Mouse (Mus musculus) hindbrain, embryonic 11.5 days (tissue): ENCODE measurements around the gene Arhgef16. TPM values are rescaled to one million over a fixed set of nuclear protein-coding genes. Genes with fewer than 3 reads are reported as not detected.

Experiments
- ATAC-seq: fragments of 200-750 bp; cut with Nextera tagmentation; 2 replicates; pipeline ENCODE4 v1.8.0; 2017; ENCODE audit warnings: mild to moderate bottlenecking, moderate TSS enrichment, moderate library complexity; ENCODE audit not compliant: low FRiP score
- DNase-seq: peaks from one replicate; pipeline ENCODE4 v3.0.0-alpha.2; 2015; ENCODE audit warnings: low spot score
- H3K27ac ChIP-seq: fragments of 300-500 bp; sonication (generic); 2 replicates; pipeline ENCODE4 v1.5.1; 2014; ENCODE audit warnings: mild to moderate bottlenecking, low read depth, low read length
- H3K27me3 ChIP-seq: fragments of 300-500 bp; sonication (generic); 2 replicates; pipeline ENCODE4 v1.6.1; 2014; ENCODE audit warnings: mild to moderate bottlenecking, low read length, moderate library complexity, mixed read lengths; ENCODE audit not compliant: control insufficient read depth, insufficient read depth
- H3K36me3 ChIP-seq: fragments of 300-500 bp; sonication (generic); 2 replicates; pipeline ENCODE4 v1.6.1; 2014; ENCODE audit warnings: mild to moderate bottlenecking, low read length, moderate library complexity, mixed read lengths; ENCODE audit not compliant: control insufficient read depth, insufficient read depth
- H3K4me1 ChIP-seq: fragments of 300-500 bp; sonication (generic); replicated peaks from 2 replicates; pipeline ENCODE4 v1.6.1; 2014; ENCODE audit warnings: low read length, mixed read lengths; ENCODE audit not compliant: control insufficient read depth, insufficient read depth
- H3K4me2 ChIP-seq: fragments of 300-500 bp; sonication (generic); replicated peaks from 2 replicates; pipeline ENCODE4 v1.6.1; 2014; ENCODE audit warnings: mild to moderate bottlenecking, low read depth, low read length
- H3K4me3 ChIP-seq: fragments of 300-500 bp; sonication (generic); 2 replicates; pipeline ENCODE4 v1.5.1; 2014; ENCODE audit warnings: low read depth, low read length
- H3K9ac ChIP-seq: fragments of 300-500 bp; sonication (generic); 2 replicates; pipeline ENCODE4 v1.6.1; 2014; ENCODE audit warnings: low read depth, low read length
- H3K9me3 ChIP-seq: fragments of 300-500 bp; sonication (generic); 2 replicates; pipeline ENCODE4 v1.6.1; 2016; ENCODE audit warnings: low read length; ENCODE audit not compliant: control insufficient read depth
- WGBS: fragments of 180-500 bp; shearing (Covaris S2); extraction: QIAGEN DNeasy Blood & Tissue Kit; methylation state at CpG from one replicate; pipeline ENCODE4 v1.1.7; 2014; 5-methylcytosine and 5-hydroxymethylcytosine counted together
- polyA plus RNA-seq: library from polyadenylated mRNA; unstranded; fragments of >200 nt; fragmentation: Nextera tagmentation; extraction: Ambion mirVana; gene quantifications from 2 replicates; pipeline ENCODE4 v1.2.1, GENCODE M21; 2014

Gene Arhgef16
- polyA plus RNA-seq, 1 experiment from 2014 or later, result 2.5 TPM

- no peaks in the 10 kb centered on the region for H3K4me1 ChIP-seq
- H3K27me3 ChIP-seq, result no peaks in the 10 kb centered on the region
- H3K4me3 ChIP-seq, result no peak overlapping the region
- no peak overlapping the region for H3K4me2 ChIP-seq
- DNase-seq, result no peak
- no peaks in the 10 kb centered on the region for H3K9me3 ChIP-seq
- H3K27ac ChIP-seq, result no peak overlapping the region
- no peak for ATAC-seq
- H3K9ac ChIP-seq, result no peak overlapping the region
- WGBS, result 84% methylated on average over 6 of the region's 6 CpGs
- H3K36me3 ChIP-seq, result no peaks in the 10 kb centered on the region
These were observed 34.0 kb downstream of the Arhgef16 start for GRCm38 (mm10) chr4:154267511-154267910.

- ATAC-seq (no peak), DNase-seq (no peak)
- H3K4me2 ChIP-seq, result no peak overlapping the region
- no peaks in the 10 kb centered on the region for H3K4me1 ChIP-seq
- no peaks in the 10 kb centered on the region for H3K27me3 ChIP-seq
- no peak overlapping the region for H3K9ac ChIP-seq
- no peaks in the 10 kb centered on the region for H3K36me3 ChIP-seq
- 56% methylated on average over 4 of the region's 4 CpGs for WGBS
- no peak overlapping the region for H3K27ac ChIP-seq
- H3K9me3 ChIP-seq, result no peaks in the 10 kb centered on the region
- no peak overlapping the region for H3K4me3 ChIP-seq
These were observed 39.4 kb downstream of the Arhgef16 start for GRCm38 (mm10) chr4:154262071-154262470.

GRCm38 (mm10) chr4:154260755-154261154, 40.7 kb downstream of the Arhgef16 start:
- Histone ChIP-seq H3K4me3 (no peak overlapping the region), H3K27me3 (no peaks in the 10 kb centered on the region), H3K36me3 (no peaks in the 10 kb centered on the region), H3K4me1 (no peaks in the 10 kb centered on the region), H3K9ac (no peak overlapping the region), H3K9me3 (no peaks in the 10 kb centered on the region), H3K4me2 (no peak overlapping the region), H3K27ac (no peak overlapping the region)
- 81% methylated on average over 5 of the region's 5 CpGs for WGBS
- no peak for DNase-seq
- ATAC-seq, result no peak

- no peaks in the 10 kb centered on the region for H3K27me3 ChIP-seq
- H3K27ac ChIP-seq, result no peak overlapping the region
- H3K4me1 ChIP-seq, result peaks cover 3% of the 10 kb centered on the region; the same call in 1 of the 2 replicates
- no peaks in the 10 kb centered on the region for H3K36me3 ChIP-seq
- no peaks in the 10 kb centered on the region for H3K9me3 ChIP-seq
- H3K9ac ChIP-seq, result no peak overlapping the region
- ATAC-seq (no peak), DNase-seq (no peak)
- 93% methylated on average over 20 of the region's 20 CpGs for WGBS
- H3K4me3 ChIP-seq, result no peak overlapping the region
- H3K4me2 ChIP-seq, result no peak overlapping the region
These were observed 48.8 kb downstream of the Arhgef16 start for GRCm38 (mm10) chr4:154252537-154253255.

- no peaks in the 10 kb centered on the region for H3K27me3 ChIP-seq
- WGBS, result 68% methylated on average over 8 of the region's 8 CpGs
- H3K4me3 ChIP-seq, result no peak overlapping the region
- peaks cover 5% of the 10 kb centered on the region; the same call in 1 of the 2 replicates for H3K4me1 ChIP-seq
- H3K36me3 ChIP-seq, result no peaks in the 10 kb centered on the region
- no peak for DNase-seq
- no peaks in the 10 kb centered on the region for H3K9me3 ChIP-seq
- no peak for ATAC-seq
- H3K9ac ChIP-seq, result no peak overlapping the region
- H3K4me2 ChIP-seq, result no peak overlapping the region
- no peak overlapping the region for H3K27ac ChIP-seq
These were observed 52.2 kb downstream of the Arhgef16 start for GRCm38 (mm10) chr4:154249316-154249715.

GRCm38 (mm10) chr4:154248092-154248805, 53.2 kb downstream of the Arhgef16 start:
- whole genome bisulfite sequencing, result 66% methylated on average over 21 of the region's 21 CpGs
- DNase-seq (no peak), ATAC-seq (no peak)
- no peaks in the 10 kb centered on the region for H3K9me3 ChIP-seq
- no peak overlapping the region for H3K27ac ChIP-seq
- H3K4me2 ChIP-seq, result no peak overlapping the region
- H3K36me3 ChIP-seq, result no peaks in the 10 kb centered on the region
- no peak overlapping the region for H3K9ac ChIP-seq
- no peaks in the 10 kb centered on the region for H3K27me3 ChIP-seq
- no peak overlapping the region for H3K4me3 ChIP-seq
- H3K4me1 ChIP-seq, result peaks cover 5% of the 10 kb centered on the region; the same call in 1 of the 2 replicates

GRCm38 (mm10) chr4:154247207-154248091, 54.0 kb downstream of the Arhgef16 start:
- ATAC-seq, result no peak
- Histone ChIP-seq H3K27ac (no peak overlapping the region), H3K9me3 (no peaks in the 10 kb centered on the region), H3K9ac (no peak overlapping the region), H3K36me3 (no peaks in the 10 kb centered on the region), H3K4me2 (no peak overlapping the region), H3K4me1 (peaks cover 5% of the 10 kb centered on the region; the same call in 1 of the 2 replicates), H3K27me3 (no peaks in the 10 kb centered on the region), H3K4me3 (no peak overlapping the region)
- WGBS, result 35% methylated on average over 22 of the region's 22 CpGs
- DNase-seq, result no peak

- Histone ChIP-seq H3K27ac (no peak overlapping the region), H3K4me1 (peaks cover 5% of the 10 kb centered on the region; the same call in 1 of the 2 replicates), H3K27me3 (no peaks in the 10 kb centered on the region), H3K4me2 (peak overlapping the region; percentile 32), H3K9me3 (no peaks in the 10 kb centered on the region), H3K36me3 (no peaks in the 10 kb centered on the region), H3K4me3 (no peak overlapping the region), H3K9ac (no peak overlapping the region)
- WGBS, result 11% methylated on average over 14 of the region's 19 CpGs
- DNase-seq (peak; percentile 96), ATAC-seq (peak; percentile 36)
These were observed 55.1 kb downstream of the Arhgef16 start for GRCm38 (mm10) chr4:154246115-154247040.
